Mouse (Mus musculus): ENCODE measurements around the gene Galnt11.

Gene Galnt11

GRCm38 (mm10) chr5:25254491-25254890 is 32.8 kb downstream of the Galnt11 start:
- DNase-seq (ENCODE audit: low read depth) = no peak

- no peak for DNase-seq (ENCODE audit: low read depth)
These were observed 35.0 kb downstream of the Galnt11 start for GRCm38 (mm10) chr5:25256686-25257085.

GRCm38 (mm10) chr5:25261452-25261851 is 39.7 kb downstream of the Galnt11 start:
- DNase-seq (ENCODE audit: low read depth) = no peak

GRCm38 (mm10) chr5:25262266-25262665 is 40.6 kb downstream of the Galnt11 start:
- DNase-seq (ENCODE audit: low read depth) = no peak

GRCm38 (mm10) chr5:25268258-25268888 is 46.7 kb downstream of the Galnt11 start:
- DNase-seq (ENCODE audit: low read depth) = no peak

GRCm38 (mm10) chr5:25275629-25276028 is 53.9 kb downstream of the Galnt11 start:
- DNase-seq (ENCODE audit: low read depth) = no peak

GRCm38 (mm10) chr5:25276365-25276764 is 54.7 kb downstream of the Galnt11 start:
- DNase-seq (ENCODE audit: low read depth) = no peak

- no peak for DNase-seq (ENCODE audit: low read depth)
These were observed 62.3 kb downstream of the Galnt11 start for GRCm38 (mm10) chr5:25283988-25284387.

GRCm38 (mm10) chr5:25296830-25297229 is 75.1 kb downstream of the Galnt11 start:
- DNase-seq (ENCODE audit: low read depth) = no peak

- no peak for DNase-seq (ENCODE audit: low read depth)
These were observed 88.5 kb downstream of the Galnt11 start for GRCm38 (mm10) chr5:25310226-25310625.

- DNase-seq (ENCODE audit: low read depth) = no peak
These were observed 92.2 kb downstream of the Galnt11 start for GRCm38 (mm10) chr5:25313881-25314280.

All from naive thymus-derived CD4-positive, alpha-beta T cell, adult 2 months (primary cell).